Mouse (Mus musculus) ES-E14 (cell line): ENCODE results near the gene Igfbp1.

Source experiments
- MAFK ChIP-seq: IDR thresholded peaks from 2 replicates; pipeline ENCODE4 v1.6.1; 2014; ENCODE audit warnings: mild to moderate bottlenecking, low read depth, low read length, inconsistent platforms; ENCODE audit not compliant: insufficient read depth
- ZNF384 ChIP-seq: IDR thresholded peaks from 2 replicates; pipeline ENCODE4 v1.6.1; 2012; ENCODE audit warnings: low read depth, low read length, inconsistent platforms

- TF ChIP-seq MAFK (no peak), ZNF384 (no peak)
These were observed 23.9 kb upstream of the Igfbp1 start for GRCm38 (mm10) chr11:7173664-7174063.
